Mouse (Mus musculus) E14TG2a.4 (cell line): ENCODE measurements around the gene Vax1.

Experiments used
- H3K27me3 ChIP-seq: 2 replicates; pipeline ENCODE4 v1.6.1; 2014; ENCODE audit warnings: low read length, control low read depth; ENCODE audit not compliant: insufficient read depth
- H3K36me3 ChIP-seq: 2 replicates; pipeline ENCODE4 v1.6.1; 2014; ENCODE audit warnings: low read length, control low read depth; ENCODE audit not compliant: insufficient read depth
- H3K4me1 ChIP-seq: replicated peaks from 2 replicates; pipeline ENCODE4 v1.6.1; 2014; ENCODE audit warnings: low read depth, low read length, control low read depth
- H3K4me3 ChIP-seq: replicated peaks from 2 replicates; pipeline ENCODE4 v1.5.1; 2014; ENCODE audit warnings: mild to moderate bottlenecking, low read length
- H3K9me3 ChIP-seq: 2 replicates; pipeline ENCODE4 v1.6.1; 2014; ENCODE audit warnings: low read length, control low read depth
- CTCF ChIP-seq: conservative IDR thresholded peaks from 2 replicates; pipeline ENCODE4 v1.5.1; 2014; ENCODE audit warnings: low read length
- NANOG ChIP-seq: IDR thresholded peaks from 2 replicates; pipeline ENCODE4 v1.6.1; 2014; ENCODE audit warnings: borderline replicate concordance, low read length, mixed read lengths
- POU5F1 ChIP-seq: IDR thresholded peaks from 2 replicates; pipeline ENCODE4 v1.6.1; 2014; ENCODE audit warnings: low read length, borderline replicate concordance

The Vax1 gene

GRCm38 (mm10) chr19:59193986-59194820, 24.3 kb upstream of the Vax1 start:
- H3K27me3 ChIP-seq, result peaks cover 88% of the 10 kb centered on the region
- H3K36me3 ChIP-seq, result no peaks in the 10 kb centered on the region
- TF ChIP-seq NANOG (no peak), POU5F1 (no peak), CTCF (no peak)
- peak overlapping the region; percentile 58 for H3K4me3 ChIP-seq
- peaks cover 3% of the 10 kb centered on the region for H3K9me3 ChIP-seq
- H3K4me1 ChIP-seq, result peaks cover 31% of the 10 kb centered on the region

DNA sequence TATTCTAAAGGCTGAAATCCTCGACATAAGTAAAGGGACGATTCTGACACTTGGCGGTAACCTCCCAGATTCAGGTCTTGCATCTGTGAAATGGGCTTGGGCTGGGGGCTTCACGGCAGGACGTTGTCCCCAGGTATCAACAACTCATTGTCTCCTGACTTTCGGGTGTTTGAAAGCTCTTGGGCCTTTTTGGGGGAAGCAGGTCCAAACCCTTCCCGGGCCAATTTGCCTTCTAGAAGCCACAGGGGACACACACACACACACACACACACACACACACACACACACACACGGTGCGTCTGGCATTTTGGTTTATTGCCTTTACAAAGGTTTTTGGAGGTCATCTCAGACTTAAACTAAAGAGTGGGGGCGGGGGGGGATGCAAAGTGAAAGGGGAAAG, 23.6 kb upstream of the Vax1 start:
- TF ChIP-seq POU5F1 (no peak), CTCF (no peak), NANOG (no peak)
- peaks cover 88% of the 10 kb centered on the region for H3K27me3 ChIP-seq
- no peak overlapping the region for H3K4me3 ChIP-seq
- H3K9me3 ChIP-seq, result no peaks in the 10 kb centered on the region
- H3K4me1 ChIP-seq, result peaks cover 38% of the 10 kb centered on the region
- H3K36me3 ChIP-seq, result no peaks in the 10 kb centered on the region

- Histone ChIP-seq H3K4me3 (no peak overlapping the region), H3K36me3 (no peaks in the 10 kb centered on the region), H3K27me3 (peaks cover 86% of the 10 kb centered on the region), H3K4me1 (peaks cover 38% of the 10 kb centered on the region), H3K9me3 (no peaks in the 10 kb centered on the region)
- TF ChIP-seq CTCF (no peak), POU5F1 (no peak), NANOG (no peak)
Measured at GRCm38 (mm10) chr19:59192491-59192890, 22.6 kb upstream of the Vax1 start.

DNA sequence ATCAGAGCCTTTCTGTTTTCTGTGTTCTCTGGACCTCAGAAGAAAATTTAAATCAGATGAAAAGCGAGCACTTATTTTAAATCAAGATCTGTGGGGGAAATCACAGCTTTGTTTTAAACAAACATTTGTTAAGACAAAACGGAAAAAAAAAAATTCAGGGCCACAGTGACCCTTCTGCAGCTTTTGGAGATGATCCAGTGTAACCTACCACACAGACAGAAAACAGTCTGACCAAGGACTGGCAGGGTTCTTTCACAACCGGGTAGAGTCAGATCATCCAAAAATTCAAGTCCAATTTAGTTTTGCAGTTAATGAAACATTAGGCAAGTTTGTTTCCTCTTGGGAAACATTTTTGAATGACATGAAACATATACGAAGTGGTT, 21.3 kb upstream of the Vax1 start:
- H3K4me3 ChIP-seq, result no peak overlapping the region
- peaks cover 81% of the 10 kb centered on the region for H3K27me3 ChIP-seq
- TF ChIP-seq POU5F1 (no peak), CTCF (no peak), NANOG (no peak)
- H3K4me1 ChIP-seq, result peaks cover 34% of the 10 kb centered on the region
- H3K9me3 ChIP-seq, result no peaks in the 10 kb centered on the region
- no peaks in the 10 kb centered on the region for H3K36me3 ChIP-seq

GRCm38 (mm10) chr19:59190431-59191122, 20.7 kb upstream of the Vax1 start:
- Histone ChIP-seq H3K9me3 (no peaks in the 10 kb centered on the region), H3K4me1 (peaks cover 31% of the 10 kb centered on the region), H3K36me3 (no peaks in the 10 kb centered on the region), H3K27me3 (peaks cover 80% of the 10 kb centered on the region), H3K4me3 (no peak overlapping the region)
- TF ChIP-seq NANOG (peak; percentile 35; the same call in 1 of the 2 replicates), CTCF (no peak), POU5F1 (no peak)

- Histone ChIP-seq H3K36me3 (no peaks in the 10 kb centered on the region), H3K4me3 (no peak overlapping the region), H3K9me3 (no peaks in the 10 kb centered on the region), H3K27me3 (peaks cover 75% of the 10 kb centered on the region), H3K4me1 (peaks cover 25% of the 10 kb centered on the region)
- TF ChIP-seq CTCF (no peak), POU5F1 (no peak), NANOG (no peak)
Measured at GRCm38 (mm10) chr19:59188981-59189380, 19.1 kb upstream of the Vax1 start.

DNA sequence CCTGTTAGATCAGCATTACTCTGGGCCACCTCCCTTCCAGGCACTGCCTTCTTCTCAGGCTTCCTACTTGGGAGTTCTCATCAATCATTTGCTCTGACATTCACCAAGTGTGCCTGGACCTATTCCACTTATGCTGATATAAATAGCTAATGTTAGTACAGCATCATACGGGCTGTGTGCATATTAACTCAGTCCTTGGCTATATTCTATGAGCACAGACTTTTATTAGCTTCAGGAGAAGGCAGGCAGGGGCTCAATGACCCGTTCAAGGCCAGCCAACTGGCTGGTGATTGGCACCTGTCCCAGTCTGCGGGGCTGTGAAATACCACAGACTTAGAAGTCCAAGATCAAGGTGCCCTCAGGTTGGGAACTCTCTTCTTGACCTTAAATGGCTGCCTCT, 14.1 kb upstream of the Vax1 start:
- Histone ChIP-seq H3K27me3 (peaks cover 57% of the 10 kb centered on the region), H3K4me1 (peaks cover 4% of the 10 kb centered on the region), H3K4me3 (no peak overlapping the region), H3K9me3 (no peaks in the 10 kb centered on the region), H3K36me3 (no peaks in the 10 kb centered on the region)
- TF ChIP-seq POU5F1 (no peak), NANOG (no peak), CTCF (no peak)

GRCm38 (mm10) chr19:59173341-59174015, 3.6 kb upstream of the Vax1 start:
- Histone ChIP-seq H3K4me1 (peaks cover 36% of the 10 kb centered on the region), H3K36me3 (no peaks in the 10 kb centered on the region), H3K9me3 (no peaks in the 10 kb centered on the region), H3K27me3 (peaks cover 86% of the 10 kb centered on the region), H3K4me3 (no peak overlapping the region)
- TF ChIP-seq NANOG (no peak), POU5F1 (no peak), CTCF (no peak)
